Mouse (Mus musculus) embryonic facial prominence, embryonic 11.5 days (tissue): ENCODE data around the gene Hoxa10. TPM values are rescaled to one million over a fixed set of nuclear protein-coding genes. Genes with fewer than 3 reads are reported as not detected.

Experiments used
- ATAC-seq: fragments of 200-750 bp; cut with Nextera tagmentation; replicated peaks from 2 replicates; pipeline ENCODE4 v1.8.0; 2017; ENCODE audit warnings: low read depth; ENCODE audit not compliant: insufficient number of reproducible peaks, low FRiP score, low TSS enrichment
- DNase-seq: peaks from one replicate; pipeline ENCODE4 v3.0.0-alpha.2; 2015; ENCODE audit warnings: low spot score
- H3K27ac ChIP-seq: fragments of 300-500 bp; sonication (generic); replicated peaks from 2 replicates; pipeline ENCODE4 v1.5.1; 2014; ENCODE audit warnings: mild to moderate bottlenecking, low read depth, low read length, control low read depth
- H3K27me3 ChIP-seq: fragments of 300-500 bp; sonication (generic); 2 replicates; pipeline ENCODE4 v1.6.1; 2014; ENCODE audit warnings: mild to moderate bottlenecking, low read length, moderate library complexity, mixed read lengths; ENCODE audit not compliant: control insufficient read depth, insufficient read depth
- H3K36me3 ChIP-seq: fragments of 300-500 bp; sonication (generic); replicated peaks from 2 replicates; pipeline ENCODE4 v1.6.1; 2014; ENCODE audit warnings: low read depth, mild to moderate bottlenecking, low read length, moderate library complexity, mixed read lengths; ENCODE audit not compliant: control insufficient read depth, insufficient read depth
- H3K4me1 ChIP-seq: fragments of 300-500 bp; sonication (generic); 2 replicates; pipeline ENCODE4 v1.6.1; 2014; ENCODE audit warnings: low read length, mixed read lengths; ENCODE audit not compliant: control insufficient read depth, insufficient read depth
- H3K4me2 ChIP-seq: fragments of 300-500 bp; sonication (generic); 2 replicates; pipeline ENCODE4 v1.6.1; 2014; ENCODE audit warnings: low read depth, mild to moderate bottlenecking, control low read depth, low read length, moderate library complexity
- H3K4me3 ChIP-seq: fragments of 300-500 bp; sonication (generic); 2 replicates; pipeline ENCODE4 v1.5.1; 2014; ENCODE audit warnings: low read depth, low read length, control low read depth
- H3K9ac ChIP-seq: fragments of 300-500 bp; sonication (generic); replicated peaks from 2 replicates; pipeline ENCODE4 v1.6.1; 2014; ENCODE audit warnings: mild to moderate bottlenecking, control low read depth, low read length
- H3K9me3 ChIP-seq: fragments of 300-500 bp; sonication (generic); replicated peaks from 2 replicates; pipeline ENCODE4 v1.6.1; 2016; ENCODE audit warnings: mild to moderate bottlenecking, low read length, inconsistent platforms, mixed read lengths; ENCODE audit not compliant: control insufficient read depth
- WGBS: fragments of 180-500 bp; shearing (Covaris S2); extraction: QIAGEN DNeasy Blood & Tissue Kit; methylation state at CpG from one replicate; pipeline ENCODE4 v1.1.7; 2014; 5-methylcytosine and 5-hydroxymethylcytosine counted together
- polyA plus RNA-seq: library from polyadenylated mRNA; unstranded; fragments of >200 nt; fragmentation: Nextera tagmentation; extraction: Ambion mirVana; gene quantifications from 2 replicates; pipeline ENCODE4 v1.2.1, GENCODE M21; 2014

The Hoxa10 gene
- polyA plus RNA-seq, 1 experiment from 2014 or later = not detected

DNA sequence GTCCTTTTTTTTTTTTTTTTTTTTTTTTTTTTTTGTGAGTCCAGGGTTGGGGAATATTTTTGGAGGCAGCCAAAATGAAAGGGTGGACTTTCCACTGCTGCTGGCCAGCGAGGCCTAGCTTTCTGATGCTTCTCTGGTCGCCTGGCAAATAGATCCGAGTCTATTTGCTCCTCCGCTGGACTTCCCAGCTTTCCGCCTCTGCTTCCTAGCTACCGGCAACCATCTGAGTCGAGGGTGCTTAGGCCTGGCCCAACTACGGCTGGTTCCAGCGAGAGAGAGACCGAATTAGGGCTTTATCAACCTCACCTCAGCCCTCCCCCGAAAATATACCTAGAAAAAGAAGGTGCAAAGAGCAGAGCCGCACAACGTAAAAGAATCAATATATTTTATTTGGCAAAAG is 17.9 kb downstream of the Hoxa10 start:
- Histone ChIP-seq H3K36me3 (no peaks in the 10 kb centered on the region), H3K9me3 (no peaks in the 10 kb centered on the region), H3K4me3 (no peak overlapping the region), H3K4me2 (no peak overlapping the region), H3K27ac (no peak overlapping the region), H3K27me3 (peaks cover 87% of the 10 kb centered on the region), H3K9ac (no peak overlapping the region), H3K4me1 (no peaks in the 10 kb centered on the region; the same call in 1 of the 2 replicates)
- WGBS = 7% methylated on average over 13 of the region's 13 CpGs
- DNase-seq = no peak
- ATAC-seq = no peak

DNA sequence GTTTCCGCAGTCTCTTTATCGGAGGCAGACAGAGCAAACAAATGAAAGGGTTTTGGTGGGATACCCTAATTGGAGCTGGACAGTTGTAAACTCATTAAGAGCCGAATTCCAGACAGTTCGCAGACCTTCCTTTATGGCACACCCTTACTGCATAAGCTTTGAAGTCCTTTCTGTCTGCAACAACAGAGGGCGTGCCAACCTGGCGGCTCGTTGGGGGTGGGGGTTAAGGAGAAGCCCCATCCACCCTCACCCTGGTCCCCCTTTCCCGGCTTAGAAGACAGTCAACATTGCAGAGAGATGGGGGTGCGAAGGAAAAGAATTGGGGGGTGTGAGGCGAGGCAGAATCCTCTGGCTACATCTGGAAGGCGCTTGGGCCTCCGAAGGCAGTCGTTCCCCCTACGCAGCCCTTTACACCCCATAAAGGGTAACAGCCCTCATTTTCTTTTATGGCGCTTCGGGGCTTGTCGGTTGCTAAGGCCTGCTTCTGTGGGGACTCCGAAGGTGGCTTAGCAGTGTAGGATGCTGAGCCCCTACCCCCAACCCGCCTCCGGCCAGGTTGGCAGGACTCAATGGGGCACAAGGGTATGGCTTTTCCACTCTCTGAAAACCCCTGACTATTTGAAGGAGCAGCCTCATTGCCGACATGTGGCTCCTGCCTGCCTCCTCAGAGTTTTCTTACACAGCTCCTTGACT is 18.5 kb downstream of the Hoxa10 start:
- Histone ChIP-seq H3K4me3 (no peak overlapping the region), H3K4me2 (no peak overlapping the region), H3K9me3 (no peaks in the 10 kb centered on the region), H3K27ac (no peak overlapping the region), H3K9ac (no peak overlapping the region), H3K27me3 (peaks cover 88% of the 10 kb centered on the region), H3K36me3 (no peaks in the 10 kb centered on the region), H3K4me1 (no peaks in the 10 kb centered on the region; the same call in 1 of the 2 replicates)
- WGBS = 8% methylated on average over 21 of the region's 21 CpGs
- DNase-seq = no peak
- 0 out of 2 replicates have a peak, but pooled peaks have one; percentile 2 for ATAC-seq

DNA sequence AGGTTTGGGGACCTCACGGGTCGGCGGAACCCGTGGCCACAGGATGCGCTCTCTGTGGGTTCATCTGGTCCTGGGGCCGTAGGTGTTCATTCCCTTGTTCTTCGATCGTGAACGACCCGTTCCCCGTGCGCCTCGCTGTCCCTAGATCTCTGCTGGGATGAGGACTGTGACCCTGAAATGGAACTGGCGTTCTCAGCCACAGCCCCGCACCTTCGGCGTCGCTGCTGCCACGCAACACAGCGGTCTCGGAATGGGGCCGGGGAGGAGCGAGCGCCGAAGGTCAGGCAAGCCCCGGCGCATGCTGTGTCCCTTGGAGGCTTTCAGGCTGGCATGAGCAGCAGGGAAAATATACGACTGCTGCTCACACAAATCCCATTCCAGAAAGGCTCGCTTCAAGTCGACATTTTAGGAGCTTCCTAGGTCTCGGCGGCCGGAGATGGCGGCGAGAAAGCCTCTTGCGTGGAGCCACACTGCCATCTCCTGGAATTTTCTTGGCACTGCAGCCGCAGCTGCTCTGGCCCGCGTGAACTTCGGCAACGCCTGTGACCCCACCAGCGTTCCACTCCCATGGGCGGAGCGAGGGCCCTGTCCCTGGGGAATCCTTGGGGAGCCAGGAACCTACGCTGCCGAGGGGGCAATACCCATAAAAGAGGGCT is 19.2 kb downstream of the Hoxa10 start, which contains the start of gene Hoxa7:
Hoxa7 (minus strand) TSS at position 518 of the 656 bp plus-strand sequence.
- H3K4me2 ChIP-seq = peak within 1 kb of the TSS; percentile 58
- whole genome bisulfite sequencing = 1% methylated on average over 46 of the region's 46 CpGs
- H3K36me3 ChIP-seq = no peaks in the 10 kb centered on the region
- no peaks in the 10 kb centered on the region for H3K9me3 ChIP-seq
- ATAC-seq = peak; percentile 44; the same call in 1 of the 2 replicates
- no peak within 1 kb of the TSS for H3K27ac ChIP-seq
- no peak within 1 kb of the TSS for H3K9ac ChIP-seq
- peaks cover 87% of the 10 kb centered on the region for H3K27me3 ChIP-seq
- no peaks in the 10 kb centered on the region; the same call in 1 of the 2 replicates for H3K4me1 ChIP-seq
- DNase-seq = peak; percentile 90
- H3K4me3 ChIP-seq = peak within 1 kb of the TSS; percentile 36

DNA sequence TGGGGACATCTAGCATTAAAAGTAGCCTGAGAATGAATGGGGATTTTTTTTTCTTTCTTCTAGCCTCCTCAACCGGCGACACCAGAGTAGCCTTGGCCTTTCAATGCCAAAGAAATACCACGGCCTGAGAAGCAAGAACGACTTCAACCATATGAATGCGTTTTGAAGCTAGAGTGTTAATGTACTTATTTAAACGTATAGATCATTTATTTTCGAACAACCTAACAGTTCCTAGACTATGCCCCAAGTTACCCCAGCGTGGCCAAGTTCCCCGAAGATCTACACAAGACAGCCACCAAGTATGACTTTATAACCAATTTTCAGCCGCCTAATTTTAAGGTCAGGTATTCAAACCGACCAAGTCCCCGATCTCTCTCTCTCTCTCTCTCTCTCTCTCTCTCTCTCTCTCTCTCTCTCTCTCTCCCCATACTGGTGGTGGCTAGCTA is 19.8 kb downstream of the Hoxa10 start:
- 8% methylated on average over 12 of the region's 12 CpGs for WGBS
- H3K4me1 ChIP-seq = no peaks in the 10 kb centered on the region; the same call in 1 of the 2 replicates
- no peaks in the 10 kb centered on the region for H3K9me3 ChIP-seq
- H3K9ac ChIP-seq = no peak overlapping the region
- H3K36me3 ChIP-seq = no peaks in the 10 kb centered on the region
- no peak for ATAC-seq
- H3K27ac ChIP-seq = no peak overlapping the region
- no peak for DNase-seq
- peaks cover 88% of the 10 kb centered on the region for H3K27me3 ChIP-seq
- H3K4me2 ChIP-seq = peak overlapping the region; percentile 58; the same call in 1 of the 2 replicates
- H3K4me3 ChIP-seq = peak overlapping the region; percentile 36; the same call in 1 of the 2 replicates

DNA sequence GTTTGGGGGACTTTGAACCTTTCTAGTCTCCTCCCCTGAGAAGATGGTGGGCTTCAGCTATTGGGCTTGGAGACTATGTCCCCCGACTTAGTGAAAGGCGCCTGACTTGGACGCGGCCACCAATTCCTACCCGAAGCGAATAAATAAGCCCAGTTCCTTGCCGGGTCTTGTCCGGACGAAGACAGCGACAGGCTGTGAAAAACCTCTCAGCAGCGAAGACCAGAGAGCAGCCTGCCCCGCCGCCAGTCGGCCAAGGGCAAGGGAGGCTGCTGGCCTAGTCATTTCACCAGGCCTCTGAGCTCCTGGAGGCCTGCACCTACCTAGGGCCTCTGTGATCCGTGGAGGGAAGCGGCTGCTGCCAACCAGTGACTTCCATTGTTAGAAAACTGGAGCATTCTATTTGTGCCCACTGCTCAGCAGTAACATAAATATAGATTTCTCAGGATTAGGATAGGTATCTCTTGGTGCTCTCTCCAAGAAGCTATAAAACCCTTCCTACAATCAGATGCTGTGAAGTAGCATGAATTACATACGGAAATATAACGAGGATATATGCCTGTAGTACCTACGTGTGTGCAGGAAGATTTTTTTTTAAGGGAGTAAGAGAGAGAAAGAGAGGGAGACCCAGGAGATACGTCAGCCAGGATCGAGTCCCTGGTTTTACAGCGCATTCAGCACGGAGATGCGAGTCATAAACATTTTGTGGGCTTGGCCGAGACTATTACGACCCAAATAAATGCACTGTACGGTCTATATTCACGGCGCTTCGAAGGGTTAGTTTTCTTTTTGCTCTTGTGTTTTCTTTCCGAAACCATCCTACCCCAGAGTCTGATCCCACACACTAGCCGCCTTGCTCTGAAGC is 20.4 kb downstream of the Hoxa10 start:
- Histone ChIP-seq H3K4me1 (no peaks in the 10 kb centered on the region; the same call in 1 of the 2 replicates), H3K27ac (no peak overlapping the region), H3K4me2 (no peak overlapping the region), H3K9me3 (no peaks in the 10 kb centered on the region), H3K4me3 (no peak overlapping the region), H3K9ac (no peak overlapping the region), H3K27me3 (peaks cover 88% of the 10 kb centered on the region), H3K36me3 (no peaks in the 10 kb centered on the region)
- 10% methylated on average over 32 of the region's 32 CpGs for WGBS
- ATAC-seq (no peak), DNase-seq (no peak)

DNA sequence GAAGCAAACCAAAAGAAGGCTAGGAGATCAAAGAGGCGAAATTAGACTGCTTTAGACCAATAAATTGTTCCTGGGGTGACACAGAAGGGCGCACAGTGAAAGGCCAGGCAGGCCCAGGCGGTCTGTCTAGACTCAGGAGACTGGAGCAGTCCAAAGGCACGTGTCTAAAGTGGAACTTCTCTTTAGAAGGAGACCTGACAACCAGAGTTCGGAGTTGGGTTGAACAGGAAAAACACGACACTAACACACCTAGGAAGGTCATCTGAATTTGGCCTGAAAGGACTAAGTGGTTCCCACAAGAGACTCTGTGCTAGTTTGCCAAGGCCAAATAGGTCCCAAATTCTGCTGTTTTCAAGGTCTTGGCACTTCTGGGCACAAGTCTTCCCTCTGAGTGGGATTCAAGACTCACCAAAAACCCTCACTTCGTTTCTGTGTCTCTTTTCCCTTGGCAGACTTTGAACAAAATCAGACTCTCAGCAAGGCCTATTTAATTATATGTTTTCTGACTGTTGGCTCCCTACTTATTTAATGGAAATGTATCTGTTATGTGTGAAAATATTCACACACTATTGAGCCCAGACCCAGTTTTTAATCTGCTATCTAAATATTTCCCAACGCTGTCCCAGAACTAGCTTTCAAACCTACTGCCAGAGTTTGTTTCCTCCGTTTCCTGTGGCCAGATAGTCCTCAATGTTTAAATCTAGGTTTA is 21.3 kb downstream of the Hoxa10 start:
- Histone ChIP-seq H3K4me2 (no peak overlapping the region), H3K27me3 (peaks cover 90% of the 10 kb centered on the region), H3K4me1 (no peaks in the 10 kb centered on the region; the same call in 1 of the 2 replicates), H3K9me3 (no peaks in the 10 kb centered on the region), H3K27ac (no peak overlapping the region), H3K36me3 (no peaks in the 10 kb centered on the region), H3K4me3 (no peak overlapping the region), H3K9ac (no peak overlapping the region)
- no peak for DNase-seq
- ATAC-seq = no peak
- WGBS = 19% methylated on average over 9 of the region's 9 CpGs

DNA sequence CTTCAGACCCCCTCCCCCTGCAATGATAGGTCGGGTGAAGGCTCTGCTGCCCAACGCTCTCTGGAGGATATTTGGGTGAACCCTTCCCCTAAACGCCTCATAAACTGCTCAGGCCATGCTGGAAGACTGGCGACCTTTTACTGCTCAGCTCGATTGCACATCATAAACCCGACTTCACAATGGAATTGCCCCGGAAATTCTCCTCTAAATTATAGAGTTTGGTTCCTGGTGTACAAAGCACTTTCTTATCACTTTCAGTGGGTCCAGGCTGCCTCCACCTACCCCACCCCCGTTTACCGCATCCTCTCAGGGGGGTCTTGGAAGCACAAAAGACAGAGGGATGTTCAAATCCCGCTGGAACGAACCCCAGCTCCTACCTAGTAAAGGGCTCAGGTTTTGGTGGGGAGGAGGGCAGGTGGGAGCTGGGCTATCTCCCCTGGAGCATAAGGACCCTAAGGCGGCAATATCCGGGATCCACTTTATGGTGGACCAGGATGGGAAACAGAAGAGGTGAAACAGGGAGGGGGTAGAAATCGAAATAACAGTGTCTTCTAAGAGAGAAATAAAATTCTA is 21.9 kb downstream of the Hoxa10 start:
- no peak overlapping the region for H3K4me2 ChIP-seq
- H3K27ac ChIP-seq = no peak overlapping the region
- ATAC-seq (no peak), DNase-seq (no peak)
- H3K4me1 ChIP-seq = no peaks in the 10 kb centered on the region; the same call in 1 of the 2 replicates
- no peak overlapping the region for H3K4me3 ChIP-seq
- H3K36me3 ChIP-seq = no peaks in the 10 kb centered on the region
- 6% methylated on average over 14 of the region's 14 CpGs for WGBS
- no peak overlapping the region for H3K9ac ChIP-seq
- no peaks in the 10 kb centered on the region for H3K9me3 ChIP-seq
- peaks cover 89% of the 10 kb centered on the region for H3K27me3 ChIP-seq
